12 mouse cellular contexts compared by ENCODE assay signal in the genomic region with DNA sequence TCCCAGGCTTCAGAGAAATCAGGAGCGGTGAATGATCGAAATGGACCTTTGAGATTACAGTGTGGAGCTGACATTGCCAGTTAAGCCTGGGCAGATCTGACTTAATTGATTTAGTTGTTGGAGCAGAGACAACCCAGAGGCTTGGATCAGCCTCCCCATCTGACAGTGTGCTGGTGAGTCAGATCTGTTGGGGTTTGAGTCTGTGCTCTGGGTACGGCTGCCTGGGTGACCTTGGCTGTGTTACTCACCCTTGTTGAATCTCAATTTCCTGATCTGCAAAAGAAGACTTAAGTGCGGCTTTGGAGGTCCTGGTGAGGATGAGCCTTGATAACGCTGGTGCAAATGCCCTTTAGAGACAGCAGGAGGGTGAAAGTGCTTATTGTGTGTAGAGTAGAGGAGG.
DNase-seq lines count a peak whose midpoint lies in the region; ATAC-seq lines count a peak whose summit lies in the region.
"Had no signal": no experiment of that assay in that cellular context is flagged by ENCODE, and none has a peak within 500 bp of the region (broad histone marks: within the 10 kb centered on the region; RNA-seq: fewer than 3 reads in every experiment).

No protein-coding gene starts in this region.

- H3K9me3 ChIP-seq in forebrain, embryonic 10.5 days, result no peaks in the 10 kb centered on the region
- H3K9me3 ChIP-seq in forebrain, embryonic 13.5 days (replicated peaks), result no peaks in the 10 kb centered on the region
- no peaks in the 10 kb centered on the region for H3K9me3 ChIP-seq in liver, embryonic 13.5 days (replicated peaks)
- H3K9me3 ChIP-seq: lung, embryonic 15.5 days had no signal

- H3K27me3 ChIP-seq in forebrain, embryonic 10.5 days (ENCODE audit: poor library complexity, severe bottlenecking), result no peaks in the 10 kb centered on the region
- no peaks in the 10 kb centered on the region for H3K27me3 ChIP-seq in forebrain, embryonic 13.5 days
- H3K27me3 ChIP-seq in liver, embryonic 13.5 days, result no peaks in the 10 kb centered on the region
- H3K27me3 ChIP-seq: lung, embryonic 15.5 days had no signal

- H3K4me1 ChIP-seq in forebrain, embryonic 10.5 days, result no peaks in the 10 kb centered on the region
- no peaks in the 10 kb centered on the region for H3K4me1 ChIP-seq in forebrain, embryonic 13.5 days
- H3K4me1 ChIP-seq in liver, embryonic 13.5 days (replicated peaks), result peaks cover 66% of the 10 kb centered on the region
- H3K4me1 ChIP-seq: lung, embryonic 15.5 days had no signal

- H3K9ac ChIP-seq in forebrain, embryonic 13.5 days, result no peak overlapping the region
- peak overlapping the region; percentile 57 for H3K9ac ChIP-seq in liver, embryonic 13.5 days
- H3K9ac ChIP-seq: lung, embryonic 15.5 days had no signal

- 0 out of 2 replicates have a peak, but pooled peaks cover 10% of the 10 kb centered on the region for H3K36me3 ChIP-seq in forebrain, embryonic 10.5 days (replicated peaks)
- H3K36me3 ChIP-seq in forebrain, embryonic 13.5 days (ENCODE audit: poor library complexity, severe bottlenecking), result no peaks in the 10 kb centered on the region
- H3K36me3 ChIP-seq in liver, embryonic 13.5 days, result peaks cover 20% of the 10 kb centered on the region
- H3K36me3 ChIP-seq: lung, embryonic 15.5 days had no signal

- WGBS in forebrain, embryonic 10.5 days, result 85% methylated on average over 5 of the region's 5 CpGs
- WGBS in forebrain, embryonic 13.5 days, result 83% methylated on average over 5 of the region's 5 CpGs
- 39% methylated on average over 5 of the region's 5 CpGs for WGBS in liver, embryonic 13.5 days (ENCODE audit: insufficient replicate concordance)

- no peak for DNase-seq in forebrain, embryonic 10.5 days (ENCODE audit: extremely low spot score, low spot score)
- peak; percentile 45 for DNase-seq in MEL-GATA-1-ER (ENCODE audit: extremely low read depth, low read depth)
- DNase-seq in adrenal gland, postnatal 25 days, result peak; percentile 57
- peak; percentile 22 for DNase-seq in liver, embryonic 13.5 days
- no peak for DNase-seq in lung, adult 18-20 months
- no peak for DNase-seq in thymus, postnatal 14 days
- DNase-seq in left cerebral cortex, postnatal 25 days (ENCODE audit: low spot score in 2 of 2), result no peak
- DNase-seq: cerebellum, adult 2 months; heart, adult 2 months; kidney, postnatal 36 days had no signal

- no peak overlapping the region for H3K4me3 ChIP-seq in forebrain, embryonic 10.5 days
- no peak overlapping the region for H3K4me3 ChIP-seq in forebrain, embryonic 13.5 days
- H3K4me3 ChIP-seq in liver, embryonic 13.5 days (replicated peaks), result peak overlapping the region; percentile 2; the same call in 1 of the 2 replicates
- H3K4me3 ChIP-seq: heart, adult 2 months; lung, embryonic 15.5 days had no signal

- no peak overlapping the region for H3K4me2 ChIP-seq in forebrain, embryonic 13.5 days
- H3K4me2 ChIP-seq in liver, embryonic 13.5 days, result peak overlapping the region; percentile 54
- H3K4me2 ChIP-seq: lung, embryonic 15.5 days had no signal

- intact Hi-C loops in left cerebral cortex, postnatal 25 days (cut with DNase I), result no loop called here

- H3K27ac ChIP-seq in forebrain, embryonic 10.5 days, result peak overlapping the region; percentile 20; the same call in 1 of the 2 replicates
- no peak overlapping the region for H3K27ac ChIP-seq in forebrain, embryonic 13.5 days
- H3K27ac ChIP-seq in liver, embryonic 13.5 days, result peak overlapping the region; percentile 87
- H3K27ac ChIP-seq: heart, adult 2 months; lung, embryonic 15.5 days had no signal

- ATAC-seq in forebrain, embryonic 13.5 days, result no peak
- no peak for ATAC-seq in liver, embryonic 13.5 days (ENCODE audit: low read depth)

Comparison
In these comparisons a context has a peak if more than half of its experiments do, and no peak if none do; other contexts are left out.
1. DNase-seq: peak in MEL-GATA-1-ER (single experiment), adrenal gland, postnatal 25 days (single experiment) and liver, embryonic 13.5 days (single experiment); none in forebrain, embryonic 10.5 days (single experiment), lung, adult 18-20 months (0 of 2), thymus, postnatal 14 days (single experiment) and left cerebral cortex, postnatal 25 days (0 of 2).